Mouse (Mus musculus) kidney, adult 9 months (tissue): ENCODE measurements at regions not wholly inside any gene's neighbourhood (a gene's known extent, or its start where the extent isn't known, plus 50 kb on each side); places are given as distances from the start of the nearest gene placed in this dataset.

Experiments used
- DNase-seq: peaks from one replicate; pipeline ENCODE4 v3.0.0; 2022

- no peak for DNase-seq
Measured at GRCm38 (mm10) chr10:65716914-65717610, 1378.9 kb upstream of the Jmjd1c start.

GRCm38 (mm10) chr10:65722496-65722895 is 1373.4 kb upstream of the Jmjd1c start:
- no peak for DNase-seq

GRCm38 (mm10) chr10:65769451-65769850 is 1326.5 kb upstream of the Jmjd1c start:
- peak; percentile 6 for DNase-seq

GRCm38 (mm10) chr10:65771936-65772335 is 1324.0 kb upstream of the Jmjd1c start:
- DNase-seq, result no peak

GRCm38 (mm10) chr10:65784994-65785393 is 1310.9 kb upstream of the Jmjd1c start:
- DNase-seq, result no peak
